Mouse (Mus musculus) lung, adult 2 months (tissue): ENCODE data around the gene Padi1.
A peak's percentile ranks its signal among the peaks of the same experiment; 100 is the strongest.

Experiments used
- CTCF ChIP-seq: fragments of 200-500 bp; IDR thresholded peaks from 2 replicates; pipeline ENCODE4 v1.5.1; 2011; ENCODE audit warnings: mild to moderate bottlenecking, low read length, control low read depth; ENCODE audit not compliant: insufficient read depth
- POLR2A ChIP-seq: fragments of 200-500 bp; IDR thresholded peaks from 2 replicates; pipeline ENCODE4 v1.6.1; 2011; ENCODE audit warnings: low read depth, mild to moderate bottlenecking, control low read depth, low read length, borderline replicate concordance; ENCODE audit errors: extremely low read depth

GRCm38 (mm10) chr4:140793795-140794194 lies 51.8 kb downstream of the Padi1 start:
- TF ChIP-seq CTCF (0 out of 2 replicates have a peak, but pooled peaks have one; percentile 25), POLR2A (no peak)
